Mouse (Mus musculus) megakaryocyte-erythroid progenitor cell, adult 5-6 weeks (primary cell): ENCODE data around the gene Bpifb3. TPM values are rescaled to one million over a fixed set of nuclear protein-coding genes. Genes with fewer than 3 reads are reported as not detected.
A peak's percentile ranks its signal among the peaks of the same experiment; 100 is the strongest.

Experiments used
- ATAC-seq: replicated peaks from 2 replicates; pipeline ENCODE4 v1.8.0; 2016; ENCODE audit warnings: mild to moderate bottlenecking, inconsistent platforms; ENCODE audit not compliant: severe bottlenecking, poor library complexity, low FRiP score, low TSS enrichment
- total RNA-seq, 2 experiments: library from RNA; stranded (forward) in 1 of 2; stranded (reverse) in 1 of 2; fragments of 200-1000, 215-1000 nt in 1 of 2; fragments of >200 nt in 1 of 2; fragmentation: Nextera tagmentation in 1 of 2; gene quantifications; 2 replicates each; pipeline ENCODE4 v1.2.3; 2014 to 2017

The Bpifb3 gene
- total RNA-seq (2014; fragmentation: Nextera tagmentation), result not detected in 2 replicates
- total RNA-seq (2017), result not detected in 2 replicates

DNA sequence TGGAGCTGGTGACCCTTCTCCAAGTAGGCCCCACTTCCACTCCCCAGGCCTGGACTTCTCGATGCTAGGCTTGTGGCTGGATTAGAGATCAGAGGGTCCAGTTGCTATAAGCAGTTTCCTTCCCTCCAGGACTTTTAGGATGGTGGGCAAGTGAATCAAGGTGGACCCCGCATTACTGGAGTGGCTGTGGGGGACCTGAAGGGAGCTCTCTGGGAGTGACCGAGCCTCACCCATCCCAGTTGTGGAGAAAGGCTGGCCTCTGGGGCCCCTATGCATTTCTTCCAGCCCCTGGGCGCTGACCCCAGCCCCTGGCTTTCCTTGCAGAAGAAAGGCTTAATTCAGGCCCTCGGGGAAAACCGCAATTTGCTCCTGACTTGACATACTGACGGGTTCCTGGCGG lies at the start of gene Bpifb3:
Gene Bpifb3 (plus strand): TSS at position 301 of the 400 bp plus-strand sequence.
- ATAC-seq, result no peak

DNA sequence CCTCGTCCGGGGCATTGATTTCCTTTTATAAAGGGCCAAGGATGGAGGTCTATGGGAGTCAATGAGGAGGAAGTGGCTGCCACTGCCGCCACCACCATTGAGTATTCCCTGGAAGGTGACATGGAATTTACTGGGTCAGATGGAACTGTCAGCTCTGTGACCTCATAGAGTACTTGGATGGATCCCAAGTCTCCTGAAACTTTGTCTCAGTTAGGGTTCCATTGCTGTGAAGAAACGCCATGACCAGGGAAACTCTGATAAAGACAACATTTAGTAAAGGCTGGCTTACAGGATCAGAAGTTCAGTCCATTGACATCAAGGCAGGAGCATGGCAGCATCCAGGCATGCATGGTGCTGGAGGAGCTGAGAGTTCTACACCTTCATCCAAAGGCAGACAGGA lies 47.0 kb upstream of the Bpifb3 start, which contains the start of gene Sun5:
Gene Sun5 (minus strand): TSS at position 101 of the 400 bp plus-strand sequence.
- no peak for ATAC-seq

DNA sequence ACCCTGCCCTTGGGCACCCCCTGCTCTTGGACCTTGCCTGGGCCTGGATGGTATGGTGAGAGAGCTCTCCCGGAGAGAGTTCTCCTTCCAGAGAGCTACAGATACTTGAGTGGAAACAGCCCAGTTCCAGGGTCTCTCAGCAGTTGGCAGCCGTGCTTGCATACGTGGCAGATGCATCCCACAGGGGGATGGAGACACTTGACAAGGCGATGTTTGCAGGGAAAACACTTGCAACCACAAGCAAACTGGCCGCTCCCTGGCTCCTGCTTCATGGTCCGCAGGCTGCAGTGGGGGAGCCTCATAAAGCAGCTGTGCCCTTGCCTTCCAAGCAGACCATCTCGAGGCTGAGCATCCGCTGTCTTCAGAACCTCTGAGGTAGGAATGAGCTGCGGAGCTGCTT lies 43.3 kb upstream of the Bpifb3 start, which contains the start of gene Bpifb2:
Gene Bpifb2 (plus strand): TSS at position 301 of the 400 bp plus-strand sequence.
- no peak for ATAC-seq

GRCm38 (mm10) chr2:153899111-153899510 lies 18.9 kb upstream of the Bpifb3 start:
- ATAC-seq, result no peak

DNA sequence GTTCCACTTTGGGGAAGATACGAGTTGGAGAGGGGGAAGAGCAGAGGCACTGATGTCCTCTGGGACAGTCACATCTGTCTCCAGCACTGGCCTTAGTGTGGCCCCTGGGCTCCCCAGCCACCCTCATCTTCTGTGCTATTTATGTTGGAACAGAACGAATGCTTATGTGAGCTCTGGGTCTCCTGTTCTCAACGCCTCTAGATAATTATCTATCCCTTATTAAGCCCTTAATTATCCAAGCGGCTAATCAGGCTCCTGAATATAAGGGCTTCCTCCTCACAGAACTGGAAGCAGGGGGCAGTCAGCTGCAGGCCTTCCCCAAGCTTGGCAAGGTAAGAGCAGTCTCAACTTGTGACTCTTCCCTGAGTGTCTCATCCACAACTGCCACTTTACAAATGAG lies 17.9 kb upstream of the Bpifb3 start, which contains the start of gene Bpifb6:
Gene Bpifb6 (plus strand): TSS at position 301 of the 400 bp plus-strand sequence.
- ATAC-seq, result no peak

DNA sequence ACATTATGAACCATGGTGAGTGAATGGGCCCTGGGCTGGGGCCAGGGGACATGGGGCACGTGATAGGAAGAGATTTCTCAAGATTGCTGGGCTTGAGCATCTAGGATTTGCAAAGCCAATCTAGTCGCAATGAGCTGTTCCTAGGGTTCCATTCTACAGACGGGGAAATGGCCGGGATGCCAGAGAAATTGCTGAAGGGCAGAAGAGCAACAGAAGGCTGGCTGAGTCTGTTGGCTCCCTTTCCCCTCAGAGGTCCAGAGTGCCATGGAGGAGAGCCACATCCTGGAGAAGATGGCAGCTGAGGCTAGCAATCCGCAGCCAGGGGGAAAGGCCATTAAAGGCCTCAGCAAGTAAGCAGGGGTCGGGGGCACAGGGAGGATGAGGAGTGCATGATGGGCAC lies 15.3 kb upstream of the Bpifb3 start:
- no peak for ATAC-seq

DNA sequence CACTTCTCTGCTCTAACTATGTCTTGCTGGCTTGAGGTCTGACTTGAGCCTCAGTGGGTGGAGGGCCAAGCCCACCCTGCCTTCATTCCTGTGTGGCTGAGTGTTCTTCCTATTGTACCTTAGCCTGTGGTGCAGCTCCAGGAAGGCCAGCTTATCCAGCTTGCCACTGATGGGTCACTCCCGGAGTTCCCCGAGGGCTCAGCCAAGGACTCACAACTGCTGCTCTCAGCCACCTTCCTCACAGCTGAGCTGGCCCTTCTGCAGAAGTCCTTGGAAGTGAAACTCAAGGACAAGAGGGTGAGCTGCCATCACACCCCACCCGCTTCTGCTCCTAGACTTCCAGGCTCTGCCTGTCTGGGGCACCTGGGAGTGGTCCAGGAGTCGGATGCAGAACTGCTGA lies 11.4 kb upstream of the Bpifb3 start:
- no peak for ATAC-seq

GRCm38 (mm10) chr2:153914151-153914550 lies 3.9 kb upstream of the Bpifb3 start:
- ATAC-seq, result no peak

GRCm38 (mm10) chr2:153921246-153921645 lies 3.2 kb downstream of the Bpifb3 start:
- no peak for ATAC-seq

GRCm38 (mm10) chr2:153929871-153930413 lies 11.9 kb downstream of the Bpifb3 start:
- ATAC-seq, result peak; percentile 75

- ATAC-seq, result no peak
These were observed 13.1 kb downstream of the Bpifb3 start for GRCm38 (mm10) chr2:153931125-153931524.

DNA sequence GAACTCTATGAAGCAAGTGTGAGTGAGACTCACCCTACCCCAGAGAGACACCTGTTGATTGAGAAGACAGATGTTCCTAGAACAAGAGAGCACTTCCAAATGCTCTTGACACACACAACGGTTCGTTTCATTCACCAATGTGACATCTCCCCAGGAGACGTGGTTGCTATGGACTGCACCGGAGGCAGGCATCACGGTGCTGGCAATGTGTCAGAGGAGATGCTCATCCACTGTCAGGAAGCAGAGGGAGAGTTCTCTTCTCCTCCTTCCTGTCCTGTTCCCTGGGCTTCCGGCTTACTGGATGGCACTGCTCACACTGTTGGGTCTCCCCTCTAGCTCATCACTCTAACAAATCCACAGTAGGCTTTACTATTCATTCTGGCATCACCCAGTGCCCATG lies 15.3 kb downstream of the Bpifb3 start:
- ATAC-seq, result no peak

DNA sequence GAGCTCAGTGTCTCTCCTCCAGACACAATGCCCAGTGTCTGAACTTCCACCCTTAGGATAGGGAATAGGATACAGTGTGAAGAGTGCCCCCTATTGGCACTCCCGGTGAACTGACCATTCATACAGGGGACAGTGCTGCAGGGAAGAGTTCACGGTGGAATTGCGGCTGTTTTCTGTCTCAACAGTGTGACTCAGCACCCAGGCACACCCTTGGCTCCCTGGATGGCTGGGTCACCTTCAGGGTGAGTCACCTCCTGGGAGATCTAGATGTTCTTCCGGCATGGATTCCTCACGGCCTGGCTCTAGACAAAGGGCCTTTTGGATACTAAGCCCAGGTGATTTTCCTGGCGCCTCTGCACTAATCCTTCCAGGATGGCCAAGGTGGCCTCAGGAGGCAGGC lies 17.3 kb downstream of the Bpifb3 start:
- ATAC-seq, result no peak

DNA sequence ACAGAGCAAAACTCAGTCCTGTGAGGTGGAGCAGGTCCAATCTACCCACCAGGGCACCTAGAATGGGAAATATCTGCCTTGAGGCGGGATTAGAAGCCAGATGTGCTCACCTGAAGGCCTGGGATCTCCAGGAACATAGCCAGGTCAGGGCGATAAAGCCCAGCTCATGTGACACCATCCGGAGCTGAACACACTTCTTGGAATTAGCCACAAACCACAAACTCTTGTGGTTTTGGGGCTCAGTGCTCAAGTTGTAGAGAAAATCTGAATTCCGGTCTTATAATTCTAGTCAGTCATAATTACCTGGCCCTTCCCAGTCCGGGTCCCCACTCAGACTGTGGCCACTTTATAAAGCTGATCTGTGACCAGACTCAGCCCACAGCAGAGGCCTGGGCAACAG lies 19.8 kb downstream of the Bpifb3 start, which contains the start of gene Bpifb4:
Gene Bpifb4 (plus strand): TSS at position 370 of the 400 bp plus-strand sequence.
- no peak for ATAC-seq

DNA sequence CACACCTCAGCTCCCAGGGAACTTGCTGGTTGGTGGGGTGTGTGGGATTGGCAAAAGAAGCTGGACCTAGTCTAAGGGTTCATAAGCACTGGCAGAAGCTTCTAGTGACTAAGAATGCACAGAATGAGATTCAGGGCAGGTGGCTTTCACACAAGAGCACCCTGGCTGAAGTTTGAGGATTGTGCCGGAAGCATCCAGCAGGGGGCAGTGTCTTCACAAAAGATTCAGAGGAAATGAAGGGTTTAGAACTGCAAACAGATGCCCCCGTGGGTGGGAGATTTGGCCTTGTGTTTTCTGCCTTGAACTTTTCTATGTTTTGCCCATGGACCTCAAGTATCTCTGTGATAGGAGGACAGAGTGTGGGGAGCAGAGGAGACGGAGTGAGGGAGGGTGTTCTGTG lies 25.5 kb downstream of the Bpifb3 start:
- peak; percentile 48; the same call in 1 of the 2 replicates for ATAC-seq

- no peak for ATAC-seq
These were observed 26.5 kb downstream of the Bpifb3 start for GRCm38 (mm10) chr2:153944567-153944966.

- ATAC-seq, result peak; percentile 72
These were observed 34.9 kb downstream of the Bpifb3 start for GRCm38 (mm10) chr2:153952897-153953296.

DNA sequence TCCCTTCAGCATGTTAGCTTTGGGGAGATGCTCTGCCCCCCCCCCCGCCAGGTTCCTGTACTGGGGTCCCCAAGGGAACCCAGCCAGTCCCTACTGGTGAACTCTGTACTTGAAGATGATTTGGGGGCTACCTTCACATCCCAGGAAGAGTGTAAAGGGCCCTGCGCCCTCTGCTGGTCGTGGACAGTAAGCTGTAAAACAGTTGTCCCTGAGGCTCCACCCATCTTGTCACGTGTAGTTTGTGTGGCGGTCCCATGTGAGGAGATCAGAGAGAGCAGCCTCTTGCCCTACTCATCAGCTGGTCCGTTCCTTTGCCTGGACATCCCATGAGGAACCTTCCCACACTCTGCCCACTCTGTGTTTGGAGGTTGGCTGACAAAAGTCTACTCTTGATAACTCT lies 35.8 kb downstream of the Bpifb3 start:
- ATAC-seq, result peak; percentile 86

GRCm38 (mm10) chr2:153962821-153963331 lies 44.8 kb downstream of the Bpifb3 start:
- no peak for ATAC-seq

DNA sequence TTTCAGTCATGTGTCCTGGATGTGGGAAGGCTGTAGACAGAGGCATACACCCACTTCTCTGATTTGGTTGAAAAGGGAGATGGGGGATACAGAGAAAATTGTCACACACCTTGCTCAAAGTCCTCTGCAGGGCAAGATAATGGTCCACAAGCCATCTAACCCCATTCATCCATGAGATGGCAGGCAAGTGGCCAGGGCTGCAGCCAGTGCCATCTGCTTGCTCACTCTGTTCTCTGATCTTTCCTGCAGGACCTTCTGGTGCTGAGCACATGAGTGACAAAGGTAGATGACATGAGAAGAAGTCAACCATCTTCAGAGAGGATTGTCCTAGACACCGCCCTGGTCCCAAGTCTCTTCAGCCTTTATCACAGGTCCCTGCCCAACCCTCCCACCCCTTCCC lies 45.3 kb downstream of the Bpifb3 start:
- no peak for ATAC-seq

DNA sequence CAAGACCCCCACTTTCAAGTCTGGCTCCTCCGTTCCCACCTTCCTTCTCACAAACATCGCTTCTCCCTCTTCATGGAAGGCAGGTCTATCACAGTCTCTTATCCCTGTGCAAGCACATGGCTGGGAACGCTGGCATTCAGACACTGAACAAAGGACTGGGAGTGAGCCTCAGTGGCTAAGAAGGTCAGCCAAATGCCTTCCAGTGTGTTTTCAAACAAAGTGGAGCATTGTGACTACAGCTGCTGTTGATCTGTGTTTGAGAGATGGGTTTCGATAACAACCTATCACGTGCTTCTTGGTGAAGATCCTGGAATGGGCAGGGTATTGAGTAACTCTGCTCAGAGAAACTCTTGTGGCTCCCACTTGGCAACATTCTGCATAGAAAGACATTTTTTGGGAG lies 52.2 kb downstream of the Bpifb3 start:
- no peak for ATAC-seq
